Mouse (Mus musculus) neural tube, embryonic 11.5 days (tissue): ENCODE data around the gene Anxa4. TPM values are rescaled to one million over a fixed set of nuclear protein-coding genes. Genes with fewer than 3 reads are reported as not detected.

Experiments
- ATAC-seq: fragments of 200-750 bp; cut with Nextera tagmentation; 2 replicates; pipeline ENCODE4 v1.8.0; 2017; ENCODE audit warnings: moderate number of reproducible peaks, mild to moderate bottlenecking, moderate TSS enrichment, moderate library complexity; ENCODE audit not compliant: insufficient read depth, low FRiP score, low TSS enrichment
- DNase-seq: peaks from one replicate; pipeline ENCODE4 v3.0.0-alpha.2; 2015; ENCODE audit warnings: low spot score
- H3K27ac ChIP-seq: fragments of 300-500 bp; sonication (generic); 2 replicates; pipeline ENCODE4 v1.5.1; 2014; ENCODE audit warnings: low read depth, mild to moderate bottlenecking, low read length
- H3K27me3 ChIP-seq: fragments of 300-500 bp; sonication (generic); 2 replicates; pipeline ENCODE4 v1.6.1; 2014; ENCODE audit warnings: mild to moderate bottlenecking, low read length, mixed read lengths; ENCODE audit not compliant: control insufficient read depth, insufficient read depth
- H3K36me3 ChIP-seq: fragments of 300-500 bp; sonication (generic); 2 replicates; pipeline ENCODE4 v1.6.1; 2014; ENCODE audit warnings: mild to moderate bottlenecking, low read length, moderate library complexity, mixed read lengths; ENCODE audit not compliant: control insufficient read depth, insufficient read depth
- H3K4me1 ChIP-seq: fragments of 300-500 bp; sonication (generic); 2 replicates; pipeline ENCODE4 v1.6.1; 2014; ENCODE audit warnings: low read length, mixed read lengths; ENCODE audit not compliant: control insufficient read depth, insufficient read depth
- H3K4me2 ChIP-seq: fragments of 300-500 bp; sonication (generic); 2 replicates; pipeline ENCODE4 v1.6.1; 2014; ENCODE audit warnings: low read depth, mild to moderate bottlenecking, moderate library complexity
- H3K4me3 ChIP-seq: fragments of 300-500 bp; sonication (generic); 2 replicates; pipeline ENCODE4 v1.5.1; 2014; ENCODE audit warnings: low read depth, low read length
- H3K9ac ChIP-seq: fragments of 300-500 bp; sonication (generic); 2 replicates; pipeline ENCODE4 v1.6.1; 2014; ENCODE audit warnings: mild to moderate bottlenecking, low read length
- H3K9me3 ChIP-seq: fragments of 300-500 bp; sonication (generic); 2 replicates; pipeline ENCODE4 v1.6.1; 2016; ENCODE audit warnings: low read length; ENCODE audit not compliant: control insufficient read depth
- WGBS: fragments of 180-500 bp; shearing (Covaris S2); extraction: QIAGEN DNeasy Blood & Tissue Kit; methylation state at CpG from one replicate; pipeline ENCODE4 v1.1.7; 2014; 5-methylcytosine and 5-hydroxymethylcytosine counted together
- polyA plus RNA-seq: library from polyadenylated mRNA; unstranded; fragments of >200 nt; fragmentation: Nextera tagmentation; extraction: Ambion mirVana; gene quantifications from 2 replicates; pipeline ENCODE4 v1.2.1, GENCODE M21; 2014

Gene Anxa4
- polyA plus RNA-seq: 6.2 and 6.9 TPM in 2 replicates

- under 1% methylated on average over 41 of the region's 41 CpGs for WGBS
- Histone ChIP-seq H3K4me3 (peak within 1 kb of the TSS; percentile 50), H3K27ac (no peak within 1 kb of the TSS), H3K27me3 (peaks cover 13% of the 10 kb centered on the region), H3K4me1 (peaks cover 2% of the 10 kb centered on the region; the same call in 1 of the 2 replicates), H3K9ac (peak within 1 kb of the TSS; percentile 56), H3K36me3 (no peaks in the 10 kb centered on the region), H3K4me2 (peak within 1 kb of the TSS; percentile 97), H3K9me3 (no peaks in the 10 kb centered on the region)
- ATAC-seq: no peak
- peak; percentile 65 for DNase-seq
These were observed at the start of gene Anxa4 for GRCm38 (mm10) chr6:86793021-86793815. TSS of gene Anxa4 (minus strand) at chr6:86793584.

GRCm38 (mm10) chr6:86841949-86842348 is 48.6 kb upstream of the Anxa4 start:
- ATAC-seq (no peak), DNase-seq (no peak)
- Histone ChIP-seq H3K9me3 (no peaks in the 10 kb centered on the region), H3K4me1 (no peaks in the 10 kb centered on the region), H3K27me3 (no peaks in the 10 kb centered on the region), H3K4me2 (no peak overlapping the region), H3K9ac (no peak overlapping the region), H3K27ac (no peak overlapping the region), H3K4me3 (no peak overlapping the region), H3K36me3 (no peaks in the 10 kb centered on the region)
- 71% methylated on average over 3 of the region's 3 CpGs for WGBS

GRCm38 (mm10) chr6:86839089-86839488 is 45.7 kb upstream of the Anxa4 start:
- H3K4me2 ChIP-seq: no peak overlapping the region
- no peaks in the 10 kb centered on the region for H3K9me3 ChIP-seq
- H3K27ac ChIP-seq: no peak overlapping the region
- H3K36me3 ChIP-seq: no peaks in the 10 kb centered on the region
- ATAC-seq: no peak
- no peak overlapping the region for H3K9ac ChIP-seq
- H3K4me1 ChIP-seq: no peaks in the 10 kb centered on the region
- H3K27me3 ChIP-seq: no peaks in the 10 kb centered on the region
- 78% methylated on average over 2 of the region's 2 CpGs for WGBS
- no peak overlapping the region for H3K4me3 ChIP-seq
- DNase-seq: no peak

- H3K4me1 ChIP-seq: no peaks in the 10 kb centered on the region
- H3K9ac ChIP-seq: no peak overlapping the region
- H3K36me3 ChIP-seq: no peaks in the 10 kb centered on the region
- H3K4me3 ChIP-seq: no peak overlapping the region
- WGBS: 93% methylated on average over 13 of the region's 13 CpGs
- H3K27me3 ChIP-seq: no peaks in the 10 kb centered on the region
- no peak overlapping the region for H3K4me2 ChIP-seq
- no peak for DNase-seq
- no peaks in the 10 kb centered on the region for H3K9me3 ChIP-seq
- no peak for ATAC-seq
- no peak overlapping the region for H3K27ac ChIP-seq
These were observed 39.6 kb upstream of the Anxa4 start for GRCm38 (mm10) chr6:86832802-86833502.

- H3K4me3 ChIP-seq: no peak overlapping the region
- no peaks in the 10 kb centered on the region for H3K9me3 ChIP-seq
- no peak overlapping the region for H3K9ac ChIP-seq
- no peaks in the 10 kb centered on the region for H3K36me3 ChIP-seq
- no peak for DNase-seq
- no peak overlapping the region for H3K4me2 ChIP-seq
- WGBS: 82% methylated on average over 10 of the region's 10 CpGs
- H3K27me3 ChIP-seq: no peaks in the 10 kb centered on the region
- no peaks in the 10 kb centered on the region for H3K4me1 ChIP-seq
- no peak for ATAC-seq
- no peak overlapping the region for H3K27ac ChIP-seq
These were observed 37.5 kb upstream of the Anxa4 start for GRCm38 (mm10) chr6:86830738-86831500.

GRCm38 (mm10) chr6:86829768-86830167 is 36.4 kb upstream of the Anxa4 start:
- Histone ChIP-seq H3K27me3 (no peaks in the 10 kb centered on the region), H3K9ac (no peak overlapping the region), H3K4me1 (no peaks in the 10 kb centered on the region), H3K4me3 (no peak overlapping the region), H3K9me3 (no peaks in the 10 kb centered on the region), H3K27ac (no peak overlapping the region), H3K4me2 (no peak overlapping the region), H3K36me3 (no peaks in the 10 kb centered on the region)
- DNase-seq (no peak), ATAC-seq (no peak)
- WGBS: 85% methylated on average over 6 of the region's 6 CpGs

- Histone ChIP-seq H3K4me2 (no peak overlapping the region), H3K27me3 (no peaks in the 10 kb centered on the region), H3K4me1 (no peaks in the 10 kb centered on the region), H3K36me3 (no peaks in the 10 kb centered on the region), H3K9ac (no peak overlapping the region), H3K9me3 (no peaks in the 10 kb centered on the region), H3K4me3 (no peak overlapping the region), H3K27ac (no peak overlapping the region)
- no peak for ATAC-seq
- WGBS: 91% methylated on average over 2 of the region's 2 CpGs
- DNase-seq: no peak
These were observed 34.0 kb upstream of the Anxa4 start for GRCm38 (mm10) chr6:86827432-86827831.

- Histone ChIP-seq H3K9me3 (no peaks in the 10 kb centered on the region), H3K36me3 (no peaks in the 10 kb centered on the region), H3K4me1 (no peaks in the 10 kb centered on the region), H3K27ac (no peak overlapping the region), H3K9ac (no peak overlapping the region), H3K4me2 (no peak overlapping the region), H3K4me3 (no peak overlapping the region), H3K27me3 (no peaks in the 10 kb centered on the region)
- DNase-seq (no peak), ATAC-seq (no peak)
- 93% methylated on average over 7 of the region's 7 CpGs for WGBS
These were observed 31.0 kb upstream of the Anxa4 start for GRCm38 (mm10) chr6:86824401-86824800.
